Mouse (Mus musculus): ENCODE data around the gene Zfp583.

DNA sequence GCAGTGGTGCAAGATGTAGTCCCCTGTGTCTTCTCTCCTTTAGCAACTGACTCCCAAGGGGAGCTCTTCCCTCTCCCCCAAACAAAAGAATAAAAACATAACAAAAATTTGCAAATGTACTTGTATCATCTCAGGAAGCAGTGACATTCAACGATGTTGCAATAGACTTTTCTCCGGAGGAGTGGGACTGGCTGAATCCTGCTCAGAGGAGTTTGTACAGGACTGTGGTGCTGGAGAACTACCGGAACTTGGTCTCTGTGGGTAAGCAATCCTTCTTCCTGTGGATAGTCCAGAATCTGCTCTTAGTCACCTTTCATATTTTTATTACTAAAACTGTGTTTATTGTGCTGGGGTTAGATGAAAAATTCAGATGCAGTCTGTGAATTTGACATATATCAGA, 41.9 kb upstream of the Zfp583 start:
- TF ChIP-seq CTCF (IDR thresholded peaks at IDR 0.05; ENCODE audit: low read depth, low read length), result no peak
- no peak for TF ChIP-seq POLR2A (IDR thresholded peaks at IDR 0.05; ENCODE audit: extremely low read depth, insufficient read depth, low read length)
